In genomic region chr6:8860581-8860980, GRCm38 (mm10) we compare ENCODE assay signal across 27 mouse cellular contexts.
A peak's percentile ranks its signal among the peaks of the same experiment; 100 is the strongest.
DNase-seq lines count a peak whose midpoint lies in the region; ATAC-seq and TF ChIP-seq lines count a peak whose summit lies in the region.
"Had no signal": no experiment of that assay in that cellular context is flagged by ENCODE, and none has a peak within 500 bp of the region (broad histone marks: within the 10 kb centered on the region; RNA-seq: fewer than 3 reads in every experiment).

No protein-coding gene starts in this region.

- H3K27ac ChIP-seq in liver, adult 2 months (replicated peaks; ENCODE audit: insufficient read depth, low read depth, low read length): no peak overlapping the region
- no peak overlapping the region for H3K27ac ChIP-seq in liver, embryonic 12.5 days
- H3K27ac ChIP-seq: embryonic facial prominence, embryonic 10.5 days; embryonic facial prominence, embryonic 13.5 days; forebrain, embryonic 12.5 days; forebrain, embryonic 15.5 days; heart, embryonic 15.5 days; hindbrain, embryonic 10.5 days; hindbrain, embryonic 13.5 days had no signal

- H3K36me3 ChIP-seq in liver, adult 2 months (ENCODE audit: control insufficient read depth, insufficient read depth, low read length): no peaks in the 10 kb centered on the region
- no peaks in the 10 kb centered on the region for H3K36me3 ChIP-seq in liver, embryonic 12.5 days
- H3K36me3 ChIP-seq: embryonic facial prominence, embryonic 10.5 days; embryonic facial prominence, embryonic 13.5 days; forebrain, embryonic 12.5 days; forebrain, embryonic 15.5 days; heart, embryonic 12.5 days; heart, embryonic 15.5 days; hindbrain, embryonic 10.5 days; hindbrain, embryonic 13.5 days had no signal

- no peaks in the 10 kb centered on the region for H3K27me3 ChIP-seq in liver, adult 2 months (ENCODE audit: control insufficient read depth, insufficient read depth, low read length)
- no peaks in the 10 kb centered on the region for H3K27me3 ChIP-seq in liver, embryonic 12.5 days (replicated peaks)
- H3K27me3 ChIP-seq: embryonic facial prominence, embryonic 13.5 days; forebrain, embryonic 12.5 days; forebrain, embryonic 15.5 days; heart, embryonic 12.5 days; heart, embryonic 15.5 days; hindbrain, embryonic 13.5 days had no signal

- H3K4me2 ChIP-seq in liver, embryonic 12.5 days: no peak overlapping the region
- H3K4me2 ChIP-seq: embryonic facial prominence, embryonic 13.5 days; forebrain, embryonic 12.5 days; forebrain, embryonic 15.5 days; heart, embryonic 12.5 days; heart, embryonic 15.5 days; hindbrain, embryonic 13.5 days had no signal

- H3K9me3 ChIP-seq in liver, embryonic 12.5 days (replicated peaks): no peaks in the 10 kb centered on the region
- H3K9me3 ChIP-seq: embryonic facial prominence, embryonic 10.5 days; embryonic facial prominence, embryonic 13.5 days; forebrain, embryonic 12.5 days; forebrain, embryonic 15.5 days; heart, embryonic 12.5 days; heart, embryonic 15.5 days; hindbrain, embryonic 10.5 days; hindbrain, embryonic 13.5 days had no signal

- no peak for TF ChIP-seq CTCF in liver, adult 2 months (IDR thresholded peaks at IDR 0.05; ENCODE audit: low read depth, low read length)

- no peak for TF ChIP-seq POLR2A in liver, adult 2 months (IDR thresholded peaks at IDR 0.05; ENCODE audit: extremely low read depth, insufficient read depth, low read length)

- H3K79me2 ChIP-seq in liver, adult 2 months (ENCODE audit: control insufficient read depth, insufficient read depth, low read length): no peaks in the 10 kb centered on the region

- ATAC-seq in liver, embryonic 12.5 days: no peak
- ATAC-seq: activated CD4-positive, CD25-positive, alpha-beta regulatory T cell, adult 4 months; forebrain, embryonic 15.5 days had no signal

- no peak overlapping the region for H3K9ac ChIP-seq in liver, adult 2 months (ENCODE audit: low read depth, low read length)
- no peak overlapping the region for H3K9ac ChIP-seq in liver, embryonic 12.5 days
- H3K9ac ChIP-seq: embryonic facial prominence, embryonic 13.5 days; forebrain, embryonic 12.5 days; forebrain, embryonic 15.5 days; heart, embryonic 12.5 days; heart, embryonic 15.5 days; hindbrain, embryonic 13.5 days had no signal

- WGBS in liver, adult 2 months: 21% methylated on average over 2 of the region's 2 CpGs
- WGBS in liver, embryonic 12.5 days (ENCODE audit: insufficient replicate concordance): 68% methylated on average over 2 of the region's 2 CpGs

- no peak overlapping the region for H3K4me3 ChIP-seq in liver, adult 2 months (ENCODE audit: insufficient read depth, low read depth, low read length)
- no peak overlapping the region for H3K4me3 ChIP-seq in liver, embryonic 12.5 days
- H3K4me3 ChIP-seq: embryonic facial prominence, embryonic 10.5 days; embryonic facial prominence, embryonic 13.5 days; erythroblast, embryonic 14.5 days; forebrain, embryonic 12.5 days; forebrain, embryonic 15.5 days; heart, embryonic 12.5 days; heart, embryonic 15.5 days; hindbrain, embryonic 10.5 days; hindbrain, embryonic 13.5 days had no signal

- H3K4me1 ChIP-seq in liver, adult 2 months (ENCODE audit: control insufficient read depth, insufficient read depth, low read length): peaks cover 9% of the 10 kb centered on the region
- H3K4me1 ChIP-seq in liver, embryonic 12.5 days: no peaks in the 10 kb centered on the region
- H3K4me1 ChIP-seq: embryonic facial prominence, embryonic 10.5 days; embryonic facial prominence, embryonic 13.5 days; forebrain, embryonic 12.5 days; forebrain, embryonic 15.5 days; heart, embryonic 12.5 days; heart, embryonic 15.5 days; hindbrain, embryonic 13.5 days had no signal

- DNase-seq in kidney, adult 11 months: peak; percentile 6
- DNase-seq in kidney, postnatal 10 days: no peak
- DNase-seq in kidney, adult 9 months: peak; percentile 70
- no peak for DNase-seq in kidney, postnatal 25 days
- DNase-seq in liver, adult 2 months (ENCODE audit: extremely low read depth, low read depth, low spot score): peak; percentile 51
- DNase-seq: adrenal gland, adult 8-10 months; adrenal gland, postnatal 25 days; cerebellum, adult 11-12 months; cerebellum, adult 8-10 months; cerebellum, postnatal 10 days; cerebellum, postnatal 36 days; embryo, embryonic 11 days; gastrocnemius, postnatal 25 days; heart, adult 18-20 months; heart, postnatal 10 days; heart, postnatal 36 days had no signal

Comparison
In these comparisons a context has a peak if more than half of its experiments do, and no peak if none do; other contexts are left out.
1. DNase-seq: peak in kidney, adult 11 months (single experiment), kidney, adult 9 months (single experiment) and liver, adult 2 months (single experiment); none in kidney, postnatal 10 days (single experiment) and kidney, postnatal 25 days (0 of 2).